Mouse (Mus musculus): ENCODE measurements around the gene Tyw1. TPM values are rescaled to one million over a fixed set of nuclear protein-coding genes. Genes with fewer than 3 reads are reported as not detected.

Tyw1 gene
- polyA plus RNA-seq, 1 experiment from 2014 or later, result 25.4 TPM

DNA sequence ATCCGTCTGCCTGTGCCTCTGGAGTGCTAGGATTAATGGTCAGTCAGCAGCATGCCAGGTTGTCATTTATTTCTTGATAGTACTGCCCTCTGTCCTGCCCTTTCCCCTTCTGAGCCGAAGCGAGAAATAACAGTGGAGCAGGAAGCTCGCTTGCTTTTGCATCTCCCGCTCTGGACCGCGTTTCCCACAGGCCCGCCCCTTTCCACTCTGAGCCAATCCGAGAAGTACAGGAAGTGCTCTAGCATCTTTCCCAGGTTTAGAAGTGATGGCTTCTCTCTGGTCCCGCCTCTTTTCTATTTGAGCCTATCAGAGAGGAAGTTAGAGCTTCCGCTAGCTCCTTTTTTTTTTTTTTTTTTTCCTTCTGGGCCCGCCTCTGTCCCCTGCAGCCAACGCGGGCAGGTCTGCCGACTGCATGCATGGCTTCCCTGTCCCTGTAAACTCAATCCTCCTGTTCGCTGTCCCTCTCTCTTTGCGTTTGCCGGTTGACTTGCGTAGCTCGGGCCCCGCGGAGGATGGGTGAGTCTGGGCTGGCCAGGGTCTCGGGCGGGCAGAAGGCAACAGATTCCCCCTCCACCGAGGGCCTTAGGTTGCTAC lies 1.4 kb downstream of the Tyw1 start:
- peak overlapping the region; percentile 76 for H3K27ac ChIP-seq (ENCODE audit: low read length)
- no peaks in the 10 kb centered on the region for H3K9me3 ChIP-seq (ENCODE audit: control insufficient read depth, low read length)
- H3K4me2 ChIP-seq (ENCODE audit: low read length), result peak overlapping the region; percentile 83
- ATAC-seq, result peak; percentile 97
- WGBS, result 0% methylated on average over 24 of the region's 25 CpGs
- peak overlapping the region; percentile 63 for H3K9ac ChIP-seq (replicated peaks; ENCODE audit: low read depth, low read length)
- peak overlapping the region; percentile 58 for H3K4me3 ChIP-seq (replicated peaks; ENCODE audit: low read length)
- H3K36me3 ChIP-seq (ENCODE audit: control insufficient read depth, insufficient read depth), result peaks cover 2% of the 10 kb centered on the region; the same call in 1 of the 2 replicates
- H3K27me3 ChIP-seq (replicated peaks; ENCODE audit: control insufficient read depth, insufficient read depth, low read length), result no peaks in the 10 kb centered on the region
- peaks cover 31% of the 10 kb centered on the region for H3K4me1 ChIP-seq (replicated peaks; ENCODE audit: control insufficient read depth, insufficient read depth, low read length)

DNA sequence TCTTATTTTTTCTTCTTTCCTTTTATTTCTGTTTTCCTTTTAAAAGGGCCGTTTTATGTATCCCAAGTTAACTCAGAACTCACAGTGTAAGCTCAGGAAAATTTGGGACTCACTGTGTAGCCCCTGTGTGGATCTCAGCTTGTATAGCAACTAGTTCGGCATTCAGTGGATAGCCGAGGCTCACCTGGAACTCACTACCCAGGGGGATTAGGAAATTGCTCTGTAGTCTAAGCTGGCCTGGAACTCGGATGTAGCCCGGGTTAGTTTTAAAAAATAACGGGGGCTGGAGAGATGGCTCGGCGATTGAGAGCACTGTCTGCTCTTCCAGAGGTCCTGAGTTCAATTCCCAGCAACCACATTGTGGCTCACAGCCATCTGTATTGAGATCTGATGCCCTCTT lies 1.9 kb downstream of the Tyw1 start:
- H3K27me3 ChIP-seq (replicated peaks; ENCODE audit: control insufficient read depth, insufficient read depth, low read length), result no peaks in the 10 kb centered on the region
- no peak for ATAC-seq

DNA sequence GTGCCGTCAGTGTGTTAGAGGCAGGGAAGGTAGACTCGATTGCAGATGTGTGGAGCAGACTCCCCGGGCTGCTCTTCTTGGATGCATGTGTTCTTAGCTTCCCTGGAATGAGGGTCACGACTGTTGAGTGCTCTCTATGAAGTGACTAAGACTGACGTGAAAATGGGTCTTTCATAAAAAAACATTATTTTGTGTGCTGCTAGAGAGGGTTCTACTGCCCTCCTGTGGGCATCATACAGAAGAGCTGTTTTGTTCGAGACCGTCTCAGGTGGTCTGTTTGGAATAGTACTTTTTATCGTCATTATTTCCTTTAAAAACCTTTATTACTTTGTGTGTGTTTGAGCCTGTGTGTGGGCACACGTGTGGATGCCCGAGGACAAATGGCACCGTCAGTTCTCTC lies 8.0 kb downstream of the Tyw1 start:
- no peaks in the 10 kb centered on the region for H3K27me3 ChIP-seq (replicated peaks; ENCODE audit: control insufficient read depth, insufficient read depth, low read length)
- H3K4me3 ChIP-seq (replicated peaks; ENCODE audit: low read length), result no peak overlapping the region
- no peaks in the 10 kb centered on the region for H3K9me3 ChIP-seq (ENCODE audit: control insufficient read depth, low read length)
- ATAC-seq, result no peak
- H3K9ac ChIP-seq (replicated peaks; ENCODE audit: low read depth, low read length), result no peak overlapping the region
- no peak overlapping the region for H3K27ac ChIP-seq (ENCODE audit: low read length)
- H3K4me1 ChIP-seq (replicated peaks; ENCODE audit: control insufficient read depth, insufficient read depth, low read length), result no peaks in the 10 kb centered on the region
- no peak overlapping the region for H3K4me2 ChIP-seq (ENCODE audit: low read length)
- WGBS, result 78% methylated on average over 11 of the region's 11 CpGs
- peaks cover 14% of the 10 kb centered on the region for H3K36me3 ChIP-seq (ENCODE audit: control insufficient read depth, insufficient read depth)

More for the DNA sequence above, 1.9 kb downstream of the Tyw1 start:
- 6% methylated on average over 8 of the region's 8 CpGs for WGBS
- Histone ChIP-seq H3K4me3 (replicated peaks; ENCODE audit: low read length) (peak overlapping the region; percentile 58), H3K4me2 (ENCODE audit: low read length) (peak overlapping the region; percentile 83), H3K9ac (replicated peaks; ENCODE audit: low read depth, low read length) (peak overlapping the region; percentile 63), H3K36me3 (ENCODE audit: control insufficient read depth, insufficient read depth) (peaks cover under 1% of the 10 kb centered on the region; the same call in 1 of the 2 replicates), H3K4me1 (replicated peaks; ENCODE audit: control insufficient read depth, insufficient read depth, low read length) (peaks cover 31% of the 10 kb centered on the region), H3K9me3 (ENCODE audit: control insufficient read depth, low read length) (no peaks in the 10 kb centered on the region), H3K27ac (ENCODE audit: low read length) (peak overlapping the region; percentile 76)

DNA sequence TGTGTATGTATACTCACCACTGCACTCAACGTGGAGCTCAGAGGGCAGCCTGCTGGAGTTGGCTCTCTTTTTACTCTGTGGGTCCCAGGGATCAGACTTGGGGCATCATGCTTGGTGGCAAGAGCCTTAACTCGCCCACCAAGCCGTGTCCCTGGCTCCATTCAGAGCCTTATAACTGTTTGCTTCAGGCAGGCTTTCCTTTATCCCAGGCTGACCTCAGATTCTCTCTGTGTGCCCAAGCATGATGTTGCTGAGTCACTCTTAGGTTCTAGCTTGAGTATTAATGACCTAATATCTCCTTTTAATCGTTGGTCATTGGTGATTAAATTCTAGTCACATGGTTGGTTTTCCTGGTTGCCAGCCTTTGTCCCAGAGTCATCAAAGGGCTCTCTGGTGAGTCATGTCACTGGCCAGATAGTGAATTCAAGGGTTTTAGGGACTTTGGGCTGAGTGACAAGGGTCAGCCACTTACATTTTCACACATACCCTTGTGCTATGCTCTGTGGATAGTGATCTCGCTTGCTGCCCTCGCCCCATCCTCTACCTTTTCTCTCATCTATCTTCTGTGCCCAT lies 9.1 kb downstream of the Tyw1 start:
- Histone ChIP-seq H3K4me1 (replicated peaks; ENCODE audit: control insufficient read depth, insufficient read depth, low read length) (no peaks in the 10 kb centered on the region), H3K27me3 (replicated peaks; ENCODE audit: control insufficient read depth, insufficient read depth, low read length) (no peaks in the 10 kb centered on the region), H3K9me3 (ENCODE audit: control insufficient read depth, low read length) (no peaks in the 10 kb centered on the region), H3K9ac (replicated peaks; ENCODE audit: low read depth, low read length) (no peak overlapping the region), H3K4me3 (replicated peaks; ENCODE audit: low read length) (no peak overlapping the region), H3K36me3 (ENCODE audit: control insufficient read depth, insufficient read depth) (peaks cover 14% of the 10 kb centered on the region), H3K4me2 (ENCODE audit: low read length) (no peak overlapping the region), H3K27ac (ENCODE audit: low read length) (no peak overlapping the region)
- ATAC-seq, result no peak
- WGBS, result 88% methylated on average over 6 of the region's 6 CpGs

DNA sequence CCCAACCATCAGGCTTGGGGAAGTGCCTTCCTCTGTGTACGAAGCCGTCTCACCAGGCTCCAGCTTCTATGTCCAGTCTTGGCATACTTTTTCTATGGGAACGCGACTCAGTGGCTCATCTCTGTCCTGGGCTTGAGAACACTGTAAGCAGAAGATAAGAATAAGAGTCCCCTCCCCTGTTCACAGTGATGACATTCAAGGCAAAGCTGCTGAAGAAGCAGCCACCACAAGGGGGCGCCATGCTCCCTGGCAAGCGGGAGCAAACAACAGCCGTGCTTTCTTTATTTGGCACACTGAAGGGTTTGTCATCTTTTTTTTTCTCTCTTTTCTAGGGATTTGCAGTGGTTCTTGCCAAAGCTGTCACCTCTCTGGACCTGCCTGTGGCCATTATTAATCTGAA lies 11.2 kb downstream of the Tyw1 start:
- ATAC-seq, result no peak
- Histone ChIP-seq H3K4me1 (replicated peaks; ENCODE audit: control insufficient read depth, insufficient read depth, low read length) (no peaks in the 10 kb centered on the region), H3K4me2 (ENCODE audit: low read length) (no peak overlapping the region), H3K27me3 (replicated peaks; ENCODE audit: control insufficient read depth, insufficient read depth, low read length) (no peaks in the 10 kb centered on the region), H3K27ac (ENCODE audit: low read length) (no peak overlapping the region), H3K36me3 (ENCODE audit: control insufficient read depth, insufficient read depth) (peaks cover 14% of the 10 kb centered on the region), H3K4me3 (replicated peaks; ENCODE audit: low read length) (no peak overlapping the region), H3K9ac (replicated peaks; ENCODE audit: low read depth, low read length) (no peak overlapping the region), H3K9me3 (ENCODE audit: control insufficient read depth, low read length) (no peaks in the 10 kb centered on the region)
- WGBS, result 82% methylated on average over 7 of the region's 7 CpGs

DNA sequence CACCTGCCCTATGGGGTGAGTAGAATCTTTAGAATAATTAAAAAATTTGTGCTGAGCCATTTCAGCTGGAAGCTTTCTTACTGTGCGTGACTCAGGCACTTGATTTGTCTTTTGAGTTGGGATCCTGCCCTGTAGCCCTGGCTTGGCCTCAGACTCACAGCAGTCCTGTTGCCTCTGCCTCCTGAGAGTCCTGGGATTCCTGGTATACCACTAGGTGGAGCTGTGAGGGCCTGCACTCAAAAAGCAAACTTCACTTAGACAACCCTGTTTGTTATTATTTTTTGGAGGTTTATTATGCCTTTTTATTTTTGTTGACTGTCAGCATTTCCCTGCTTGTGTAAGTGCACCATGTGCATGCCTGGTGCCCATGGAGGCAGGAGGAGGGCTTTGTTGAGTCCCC lies 11.9 kb downstream of the Tyw1 start:
- Histone ChIP-seq H3K27me3 (replicated peaks; ENCODE audit: control insufficient read depth, insufficient read depth, low read length) (no peaks in the 10 kb centered on the region), H3K4me2 (ENCODE audit: low read length) (no peak overlapping the region), H3K9me3 (ENCODE audit: control insufficient read depth, low read length) (no peaks in the 10 kb centered on the region), H3K27ac (ENCODE audit: low read length) (no peak overlapping the region), H3K36me3 (ENCODE audit: control insufficient read depth, insufficient read depth) (peaks cover 16% of the 10 kb centered on the region), H3K4me3 (replicated peaks; ENCODE audit: low read length) (no peak overlapping the region), H3K4me1 (replicated peaks; ENCODE audit: control insufficient read depth, insufficient read depth, low read length) (no peaks in the 10 kb centered on the region), H3K9ac (replicated peaks; ENCODE audit: low read depth, low read length) (no peak overlapping the region)
- ATAC-seq, result no peak
- 89% methylated on average over 1 of the region's 1 CpGs for WGBS

DNA sequence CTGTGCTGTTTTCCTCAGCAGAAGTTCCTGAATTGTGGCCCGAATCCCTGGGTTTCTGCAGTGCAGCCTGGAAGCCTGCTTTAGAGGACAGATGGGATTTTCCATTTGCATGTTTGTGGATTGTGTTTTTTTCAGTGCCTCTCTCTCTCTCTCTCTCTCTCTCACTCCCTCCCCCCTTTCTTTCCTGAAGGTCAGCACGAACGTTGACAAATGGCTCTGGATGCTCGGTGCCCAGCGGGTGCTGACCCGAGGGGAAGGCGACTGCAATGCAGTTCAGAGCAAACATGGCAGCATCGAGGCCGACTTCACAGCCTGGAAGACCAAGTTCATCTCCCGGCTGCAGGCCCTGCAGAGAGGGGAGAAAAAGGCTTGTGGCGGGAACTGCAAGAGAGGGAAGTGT lies 13.6 kb downstream of the Tyw1 start:
- Histone ChIP-seq H3K9me3 (ENCODE audit: control insufficient read depth, low read length) (no peaks in the 10 kb centered on the region), H3K27me3 (replicated peaks; ENCODE audit: control insufficient read depth, insufficient read depth, low read length) (no peaks in the 10 kb centered on the region), H3K4me2 (ENCODE audit: low read length) (no peak overlapping the region), H3K9ac (replicated peaks; ENCODE audit: low read depth, low read length) (no peak overlapping the region), H3K4me1 (replicated peaks; ENCODE audit: control insufficient read depth, insufficient read depth, low read length) (no peaks in the 10 kb centered on the region), H3K36me3 (ENCODE audit: control insufficient read depth, insufficient read depth) (peaks cover 16% of the 10 kb centered on the region), H3K27ac (ENCODE audit: low read length) (no peak overlapping the region), H3K4me3 (replicated peaks; ENCODE audit: low read length) (no peak overlapping the region)
- no peak for ATAC-seq
- 85% methylated on average over 11 of the region's 11 CpGs for WGBS

DNA sequence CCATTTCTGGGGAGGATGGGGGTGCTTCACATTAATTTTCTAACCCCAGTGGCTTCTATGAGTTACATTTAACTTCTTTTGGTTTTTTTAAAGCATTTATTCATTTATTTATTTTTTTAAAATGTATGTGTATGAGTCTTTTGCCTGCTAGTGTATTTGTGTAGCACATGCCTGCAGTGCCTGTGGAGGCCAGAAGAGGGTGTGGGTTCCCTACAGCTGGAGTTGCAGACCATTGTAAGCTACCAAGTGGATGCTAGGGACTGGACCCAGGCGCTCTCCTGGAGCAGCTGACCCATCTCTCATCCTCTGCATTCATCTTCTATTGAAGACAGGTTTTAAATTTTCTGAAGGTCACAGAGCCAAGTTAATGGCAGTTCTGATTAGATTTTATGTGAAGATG lies 16.9 kb downstream of the Tyw1 start:
- no peaks in the 10 kb centered on the region for H3K4me1 ChIP-seq (replicated peaks; ENCODE audit: control insufficient read depth, insufficient read depth, low read length)
- H3K4me2 ChIP-seq (ENCODE audit: low read length), result no peak overlapping the region
- H3K36me3 ChIP-seq (ENCODE audit: control insufficient read depth, insufficient read depth), result peaks cover 10% of the 10 kb centered on the region
- H3K4me3 ChIP-seq (replicated peaks; ENCODE audit: low read length), result no peak overlapping the region
- ATAC-seq, result no peak
- H3K27ac ChIP-seq (ENCODE audit: low read length), result no peak overlapping the region
- H3K9me3 ChIP-seq (ENCODE audit: control insufficient read depth, low read length), result no peaks in the 10 kb centered on the region
- no peak overlapping the region for H3K9ac ChIP-seq (replicated peaks; ENCODE audit: low read depth, low read length)
- 96% methylated on average over 1 of the region's 1 CpGs for WGBS
- no peaks in the 10 kb centered on the region for H3K27me3 ChIP-seq (replicated peaks; ENCODE audit: control insufficient read depth, insufficient read depth, low read length)

DNA sequence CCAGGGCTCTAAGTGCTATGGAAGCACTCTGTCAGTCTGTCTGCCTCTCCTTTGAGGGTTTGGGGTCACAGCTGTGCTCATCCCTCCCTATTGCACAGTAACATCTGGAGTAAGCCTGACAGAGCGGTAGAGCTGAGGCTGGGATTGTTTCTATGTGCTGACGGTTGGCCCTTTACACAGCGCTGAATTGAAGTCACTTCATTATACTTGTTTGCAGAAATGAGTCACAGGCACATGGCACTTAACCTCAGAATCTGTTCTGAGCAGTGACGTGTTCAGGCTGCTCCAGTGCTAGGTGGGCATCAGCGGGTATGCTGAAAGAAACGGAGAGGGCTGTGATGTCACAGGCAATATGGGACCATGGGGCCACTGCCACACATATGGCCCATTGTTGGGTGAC lies 17.6 kb downstream of the Tyw1 start:
- Histone ChIP-seq H3K36me3 (ENCODE audit: control insufficient read depth, insufficient read depth) (peaks cover 8% of the 10 kb centered on the region), H3K9me3 (ENCODE audit: control insufficient read depth, low read length) (no peaks in the 10 kb centered on the region), H3K27me3 (replicated peaks; ENCODE audit: control insufficient read depth, insufficient read depth, low read length) (no peaks in the 10 kb centered on the region), H3K27ac (ENCODE audit: low read length) (no peak overlapping the region), H3K4me1 (replicated peaks; ENCODE audit: control insufficient read depth, insufficient read depth, low read length) (no peaks in the 10 kb centered on the region), H3K4me3 (replicated peaks; ENCODE audit: low read length) (no peak overlapping the region), H3K9ac (replicated peaks; ENCODE audit: low read depth, low read length) (no peak overlapping the region), H3K4me2 (ENCODE audit: low read length) (no peak overlapping the region)
- no peak for ATAC-seq
- 94% methylated on average over 6 of the region's 6 CpGs for WGBS

DNA sequence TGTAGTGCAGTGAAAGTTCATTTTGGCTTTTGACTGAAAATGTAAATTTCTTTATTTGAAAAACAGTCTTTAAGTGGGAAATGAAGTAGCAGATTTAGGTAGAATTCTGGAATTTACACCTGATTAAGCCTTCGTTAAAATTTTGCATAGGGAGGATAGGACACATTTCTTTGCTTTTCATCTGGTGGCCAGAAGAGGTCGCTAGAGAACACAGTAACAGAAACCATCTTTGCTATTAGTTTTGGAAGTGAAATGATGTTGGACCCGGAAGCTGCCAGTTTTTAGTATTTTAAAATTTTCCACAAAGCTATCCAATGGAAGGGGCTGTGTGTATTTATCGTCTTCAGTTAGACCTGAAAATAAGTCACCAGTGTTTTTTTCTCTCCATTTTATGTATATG lies 20.1 kb downstream of the Tyw1 start:
- Histone ChIP-seq H3K4me2 (ENCODE audit: low read length) (no peak overlapping the region), H3K27me3 (replicated peaks; ENCODE audit: control insufficient read depth, insufficient read depth, low read length) (no peaks in the 10 kb centered on the region), H3K27ac (ENCODE audit: low read length) (no peak overlapping the region), H3K4me1 (replicated peaks; ENCODE audit: control insufficient read depth, insufficient read depth, low read length) (no peaks in the 10 kb centered on the region), H3K4me3 (replicated peaks; ENCODE audit: low read length) (no peak overlapping the region), H3K9ac (replicated peaks; ENCODE audit: low read depth, low read length) (no peak overlapping the region), H3K36me3 (ENCODE audit: control insufficient read depth, insufficient read depth) (peaks cover 9% of the 10 kb centered on the region), H3K9me3 (ENCODE audit: control insufficient read depth, low read length) (no peaks in the 10 kb centered on the region)
- ATAC-seq, result no peak
- 43% methylated on average over 4 of the region's 4 CpGs for WGBS

Measured in forebrain, embryonic 16.5 days (tissue).